In genomic region chr12:75735246-75736200, GRCm38 (mm10) we compare ENCODE assay signal across 8 mouse cellular contexts. TPM values are rescaled to one million over a fixed set of nuclear protein-coding genes. Genes with fewer than 3 reads are reported as not detected.
DNase-seq lines count a peak whose midpoint lies in the region; ATAC-seq and TF ChIP-seq lines count a peak whose summit lies in the region.

Gene Sgpp1, minus strand, starts transcription at chr12:75735729.

- H3K9ac ChIP-seq in heart, embryonic 11.5 days (ENCODE audit: low read depth, low read length): peak within 1 kb of the TSS; percentile 95
- H3K9ac ChIP-seq in kidney, embryonic 15.5 days: peak within 1 kb of the TSS; percentile 77
- peak within 1 kb of the TSS; percentile 90 for H3K9ac ChIP-seq in limb, embryonic 15.5 days
- peak within 1 kb of the TSS; percentile 93 for H3K9ac ChIP-seq in midbrain, postnatal 0 days (replicated peaks; ENCODE audit: low read length, poor library complexity, severe bottlenecking)

- TF ChIP-seq CTCF in midbrain, postnatal 0 days (IDR thresholded peaks at IDR 0.05): no peak

- H3K4me3 ChIP-seq in erythroblast, embryonic 14.5 days (replicated peaks): peak within 1 kb of the TSS; percentile 73
- H3K4me3 ChIP-seq in heart, embryonic 11.5 days (ENCODE audit: low read depth, low read length): peak within 1 kb of the TSS; percentile 74
- H3K4me3 ChIP-seq in kidney, embryonic 15.5 days (replicated peaks): peak within 1 kb of the TSS; percentile 70
- peak within 1 kb of the TSS; percentile 83 for H3K4me3 ChIP-seq in limb, embryonic 15.5 days
- peak within 1 kb of the TSS; percentile 92 for H3K4me3 ChIP-seq in midbrain, postnatal 0 days (ENCODE audit: low read depth, low read length)

- H3K4me2 ChIP-seq in heart, embryonic 11.5 days: peak within 1 kb of the TSS; percentile 97
- H3K4me2 ChIP-seq in kidney, embryonic 15.5 days: peak within 1 kb of the TSS; percentile 93
- peak within 1 kb of the TSS; percentile 94 for H3K4me2 ChIP-seq in limb, embryonic 15.5 days
- H3K4me2 ChIP-seq in midbrain, postnatal 0 days (ENCODE audit: low read depth, low read length, poor library complexity, severe bottlenecking): peak within 1 kb of the TSS; percentile 78

- H3K27ac ChIP-seq in heart, embryonic 11.5 days (ENCODE audit: low read depth, low read length): peak within 1 kb of the TSS; percentile 71
- H3K27ac ChIP-seq in kidney, embryonic 15.5 days: peak within 1 kb of the TSS; percentile 77
- H3K27ac ChIP-seq in limb, embryonic 15.5 days: peak within 1 kb of the TSS; percentile 84
- peak within 1 kb of the TSS; percentile 83 for H3K27ac ChIP-seq in midbrain, postnatal 0 days (ENCODE audit: low read depth, low read length)

- H3K36me3 ChIP-seq in erythroblast, embryonic 14.5 days (ENCODE audit: control insufficient read depth): no peaks in the 10 kb centered on the region
- no peaks in the 10 kb centered on the region for H3K36me3 ChIP-seq in heart, embryonic 11.5 days (ENCODE audit: control insufficient read depth, insufficient read depth, low read length)
- H3K36me3 ChIP-seq in kidney, embryonic 15.5 days: no peaks in the 10 kb centered on the region
- H3K36me3 ChIP-seq in limb, embryonic 15.5 days: no peaks in the 10 kb centered on the region
- H3K36me3 ChIP-seq in midbrain, postnatal 0 days (ENCODE audit: insufficient read depth, low read length): no peaks in the 10 kb centered on the region

- ATAC-seq in heart, embryonic 11.5 days (replicated peaks; ENCODE audit: insufficient number of reproducible peaks, low FRiP score, low TSS enrichment): peak; percentile 85
- peak; percentile 94 for ATAC-seq in kidney, embryonic 15.5 days (replicated peaks; ENCODE audit: low FRiP score)
- ATAC-seq in limb, embryonic 15.5 days (ENCODE audit: insufficient number of reproducible peaks, low FRiP score, low TSS enrichment, low read depth): peak; percentile 93
- ATAC-seq in midbrain, postnatal 0 days (ENCODE audit: low FRiP score): peak; percentile 95

- H3K9me3 ChIP-seq in erythroblast, embryonic 14.5 days (ENCODE audit: control insufficient read depth, low read length): no peaks in the 10 kb centered on the region
- no peaks in the 10 kb centered on the region for H3K9me3 ChIP-seq in heart, embryonic 11.5 days (replicated peaks; ENCODE audit: control insufficient read depth, low read length)
- no peaks in the 10 kb centered on the region for H3K9me3 ChIP-seq in kidney, embryonic 15.5 days (replicated peaks)
- no peaks in the 10 kb centered on the region for H3K9me3 ChIP-seq in limb, embryonic 15.5 days
- H3K9me3 ChIP-seq in midbrain, postnatal 0 days (ENCODE audit: low read length): no peaks in the 10 kb centered on the region

- peak; percentile 85 to 87 for DNase-seq in B cell, adult 2 months
- DNase-seq in brain, adult 2 months (ENCODE audit: low read depth, low spot score): peak; percentile 93
- DNase-seq in midbrain, postnatal 0 days (ENCODE audit: low spot score): peak; percentile 87
- peak; percentile 67 to 73 for DNase-seq in spleen, postnatal 14 days (ENCODE audit: low spot score in 2 of 2)

- peaks cover 4% of the 10 kb centered on the region; the same call in 1 of the 2 replicates for H3K27me3 ChIP-seq in erythroblast, embryonic 14.5 days (ENCODE audit: control insufficient read depth)
- no peaks in the 10 kb centered on the region for H3K27me3 ChIP-seq in heart, embryonic 11.5 days (ENCODE audit: control insufficient read depth, insufficient read depth, low read length)
- H3K27me3 ChIP-seq in kidney, embryonic 15.5 days: 0 out of 2 replicates have a peak, but pooled peaks cover 6% of the 10 kb centered on the region
- no peaks in the 10 kb centered on the region for H3K27me3 ChIP-seq in limb, embryonic 15.5 days
- no peaks in the 10 kb centered on the region for H3K27me3 ChIP-seq in midbrain, postnatal 0 days (ENCODE audit: insufficient read depth, low read length)

- 1% methylated on average over 84 of the region's 105 CpGs for WGBS in heart, embryonic 11.5 days (ENCODE audit: insufficient replicate concordance)
- under 1% methylated on average over 105 of the region's 105 CpGs for WGBS in kidney, embryonic 15.5 days
- under 1% methylated on average over 91 of the region's 105 CpGs for WGBS in limb, embryonic 15.5 days
- WGBS in midbrain, postnatal 0 days: under 1% methylated on average over 83 of the region's 105 CpGs

- peaks cover 30% of the 10 kb centered on the region for H3K4me1 ChIP-seq in erythroblast, embryonic 14.5 days (ENCODE audit: control insufficient read depth)
- H3K4me1 ChIP-seq in heart, embryonic 11.5 days (ENCODE audit: control insufficient read depth, insufficient read depth, low read length): peaks cover 6% of the 10 kb centered on the region
- peaks cover 23% of the 10 kb centered on the region for H3K4me1 ChIP-seq in kidney, embryonic 15.5 days
- peaks cover 7% of the 10 kb centered on the region; the same call in 1 of the 2 replicates for H3K4me1 ChIP-seq in limb, embryonic 15.5 days
- H3K4me1 ChIP-seq in midbrain, postnatal 0 days (ENCODE audit: insufficient read depth, low read length): peaks cover 7% of the 10 kb centered on the region; the same call in 1 of the 2 replicates

RNA-seq across cellular contexts. Expression of gene Sgpp1, which starts in this region (rescaled TPM):
- 0.42 and 0.55 TPM in 2 replicates for polyA plus RNA-seq in erythroblast, embryonic 14.5 days (2012)
- polyA plus RNA-seq in heart, embryonic 11.5 days (2014; fragmentation: Nextera tagmentation; extraction: Ambion mirVana): 17.1 and 19.9 TPM in 2 replicates
- polyA plus RNA-seq in kidney, embryonic 15.5 days (2015; fragmentation: Nextera tagmentation; extraction: Ambion mirVana): 14.1 and 14.3 TPM in 2 replicates
- 36.2 and 40.7 TPM in 2 replicates for polyA plus RNA-seq in limb, embryonic 15.5 days (2015; fragmentation: Nextera tagmentation; extraction: Ambion mirVana)
- 35.9 and 36.2 TPM in 2 replicates for total RNA-seq in midbrain, postnatal 0 days (2014; rRNA removed)
- 14.7 and 15.2 TPM in 2 replicates for polyA plus RNA-seq in midbrain, postnatal 0 days (2015; fragmentation: Nextera tagmentation; extraction: Ambion mirVana)

Comparison
In these comparisons a context has a peak if more than half of its experiments do, and no peak if none do; other contexts are left out.
1. Peak in every context shown above with its lines: DNase-seq, ATAC-seq, H3K4me3 ChIP-seq and H3K27ac ChIP-seq.